Mouse (Mus musculus): ENCODE data around the gene Ran. TPM values are rescaled to one million over a fixed set of nuclear protein-coding genes. Genes with fewer than 3 reads are reported as not detected.
A peak's percentile ranks its signal among the peaks of the same experiment; 100 is the strongest.
"Not testable (repeated sequence)": the region's sequence is repeated elsewhere in the genome, so short reads cannot be mapped to it uniquely, and the experiment has no call there.

Gene Ran
- 321 and 323 TPM in 2 replicates for polyA plus RNA-seq (2015; fragmentation: Nextera tagmentation; extraction: Ambion mirVana)

DNA sequence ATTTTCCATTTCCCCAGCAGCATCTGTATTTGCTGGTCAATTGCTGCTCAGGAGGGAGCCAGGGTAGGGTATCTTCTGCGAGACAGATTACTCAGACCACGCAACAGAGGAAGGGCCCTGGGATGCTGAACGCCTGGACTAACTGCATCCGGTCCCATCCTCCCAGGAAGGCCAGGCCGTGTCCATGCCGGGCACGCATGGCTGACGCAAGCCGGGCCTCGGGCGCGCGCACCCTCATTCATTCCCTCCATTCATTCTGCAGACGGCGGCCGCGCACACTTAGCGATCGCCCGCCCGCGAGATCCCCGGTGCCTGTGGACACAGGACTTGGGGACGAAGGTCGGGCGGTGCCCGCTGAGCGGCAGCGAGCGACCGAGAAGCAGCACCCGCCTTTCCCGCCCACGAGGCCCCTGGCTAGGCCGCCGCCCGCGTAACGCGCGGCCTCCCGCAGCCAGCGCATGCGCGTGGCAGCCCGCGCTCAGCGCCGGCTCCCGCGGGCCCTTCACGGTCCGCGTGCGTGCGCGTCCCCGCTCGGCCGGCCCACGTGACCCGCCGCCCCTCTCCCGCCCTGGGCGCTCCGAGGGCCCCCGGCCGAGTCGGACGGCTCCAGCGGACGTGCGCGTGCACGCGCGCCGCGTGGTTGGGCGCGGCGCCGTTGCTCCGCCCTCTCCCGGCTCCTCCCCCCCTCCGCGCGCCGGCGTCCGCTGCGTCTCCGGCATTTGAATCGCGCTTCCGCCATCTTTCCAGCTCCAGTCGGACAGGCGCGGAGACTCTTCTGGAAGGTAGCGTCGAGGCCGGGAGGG lies at the start of gene Ran:
TSS of gene Ran (plus strand) at position 573 of the 803 bp plus-strand sequence.
- H3K4me1 ChIP-seq (replicated peaks) = peaks cover 16% of the 10 kb centered on the region
- no peaks in the 10 kb centered on the region for H3K9me3 ChIP-seq (replicated peaks)
- peak within 1 kb of the TSS; percentile 96 for H3K4me3 ChIP-seq
- ATAC-seq (replicated peaks; ENCODE audit: insufficient number of reproducible peaks, insufficient read depth, low FRiP score, low read depth) = peak; percentile 94
- WGBS = 1% methylated on average over 101 of the region's 102 CpGs
- peak within 1 kb of the TSS; percentile 97 for H3K9ac ChIP-seq
- H3K4me2 ChIP-seq = peak within 1 kb of the TSS; percentile 79
- H3K27me3 ChIP-seq = no peaks in the 10 kb centered on the region
- H3K27ac ChIP-seq = peak within 1 kb of the TSS; percentile 99
- H3K36me3 ChIP-seq = peaks cover 5% of the 10 kb centered on the region

GRCm38 (mm10) chr5:128970878-128971277 lies 49.0 kb upstream of the Ran start:
- Histone ChIP-seq H3K4me2 (peak overlapping the region; percentile 45; the same call in 1 of the 2 replicates), H3K9me3 (replicated peaks) (no peaks in the 10 kb centered on the region), H3K27me3 (no peaks in the 10 kb centered on the region), H3K27ac (no peak overlapping the region), H3K4me3 (no peak overlapping the region), H3K36me3 (no peaks in the 10 kb centered on the region), H3K4me1 (replicated peaks) (no peaks in the 10 kb centered on the region), H3K9ac (no peak overlapping the region; the same call in 1 of the 2 replicates)
- no peak for ATAC-seq (replicated peaks; ENCODE audit: insufficient number of reproducible peaks, insufficient read depth, low FRiP score, low read depth)
- 51% methylated on average over 10 of the region's 10 CpGs for WGBS

DNA sequence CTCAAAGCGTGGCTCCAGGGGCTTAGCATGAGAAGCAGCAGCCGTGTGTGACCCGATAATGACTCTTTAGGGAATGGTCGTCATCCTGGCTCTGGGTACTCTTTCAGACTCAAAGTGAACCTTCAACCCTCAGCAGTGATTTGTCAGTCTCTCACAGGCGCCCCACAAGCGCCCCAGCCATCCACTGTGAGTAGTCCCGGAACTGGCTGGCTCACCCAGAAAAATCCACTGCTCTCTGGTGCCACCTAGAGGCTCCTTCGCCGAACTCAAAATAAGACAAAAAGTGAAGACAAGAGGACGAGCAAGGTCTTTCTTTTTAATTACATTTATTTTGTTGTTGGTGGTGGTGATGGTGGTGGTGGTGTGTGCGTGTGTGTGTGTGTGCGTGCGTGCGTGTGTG lies 48.6 kb upstream of the Ran start:
- 15% methylated on average over 14 of the region's 14 CpGs for WGBS
- Histone ChIP-seq H3K27me3 (no peaks in the 10 kb centered on the region), H3K27ac (no peak overlapping the region), H3K4me2 (peak overlapping the region; percentile 45; the same call in 1 of the 2 replicates), H3K36me3 (no peaks in the 10 kb centered on the region), H3K4me1 (replicated peaks) (no peaks in the 10 kb centered on the region), H3K4me3 (no peak overlapping the region), H3K9ac (no peak overlapping the region; the same call in 1 of the 2 replicates), H3K9me3 (replicated peaks) (no peaks in the 10 kb centered on the region)
- ATAC-seq (replicated peaks; ENCODE audit: insufficient number of reproducible peaks, insufficient read depth, low FRiP score, low read depth) = no peak

- H3K4me3 ChIP-seq = no peak overlapping the region
- no peaks in the 10 kb centered on the region for H3K4me1 ChIP-seq (replicated peaks)
- no peak overlapping the region for H3K27ac ChIP-seq
- no peak overlapping the region for H3K4me2 ChIP-seq
- no peaks in the 10 kb centered on the region for H3K27me3 ChIP-seq
- no peaks in the 10 kb centered on the region for H3K9me3 ChIP-seq (replicated peaks)
- no peak for ATAC-seq (replicated peaks; ENCODE audit: insufficient number of reproducible peaks, insufficient read depth, low FRiP score, low read depth)
- 31% methylated on average over 4 of the region's 4 CpGs for WGBS
- no peaks in the 10 kb centered on the region for H3K36me3 ChIP-seq
- H3K9ac ChIP-seq = no peak overlapping the region
Observed at GRCm38 (mm10) chr5:128976266-128976665, 43.6 kb upstream of the Ran start.

GRCm38 (mm10) chr5:128977466-128977865 lies 42.4 kb upstream of the Ran start:
- not testable (repeated sequence) for ATAC-seq (replicated peaks; ENCODE audit: insufficient number of reproducible peaks, insufficient read depth, low FRiP score, low read depth); H3K27me3 ChIP-seq; H3K4me2 ChIP-seq; H3K9me3 ChIP-seq (replicated peaks); H3K4me3 ChIP-seq; H3K27ac ChIP-seq; H3K4me1 ChIP-seq (replicated peaks); H3K9ac ChIP-seq; H3K36me3 ChIP-seq
- 65% methylated on average over 1 of the region's 1 CpGs for WGBS

DNA sequence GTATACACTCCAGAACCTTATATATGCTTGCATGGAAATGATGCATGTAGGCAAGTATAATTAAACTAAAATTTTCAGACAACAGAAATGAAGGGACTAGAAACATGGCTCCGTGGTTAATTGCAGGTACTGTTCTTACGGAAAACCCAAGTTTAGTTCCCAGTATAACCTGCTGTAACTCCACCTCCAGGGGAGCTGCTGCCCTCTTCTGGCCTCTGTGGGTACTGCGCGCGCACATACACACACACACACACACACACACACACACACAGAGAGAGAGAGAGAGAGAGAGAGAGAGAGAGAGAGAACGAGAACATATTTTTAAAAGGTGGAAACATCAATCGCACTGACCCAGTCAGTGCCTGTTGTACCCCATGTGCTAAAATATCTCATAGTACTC lies 40.9 kb upstream of the Ran start:
- Histone ChIP-seq H3K36me3 (no peaks in the 10 kb centered on the region), H3K27me3 (no peaks in the 10 kb centered on the region), H3K9me3 (replicated peaks) (no peaks in the 10 kb centered on the region), H3K4me1 (replicated peaks) (no peaks in the 10 kb centered on the region), H3K4me2 (no peak overlapping the region), H3K27ac (no peak overlapping the region), H3K9ac (no peak overlapping the region), H3K4me3 (no peak overlapping the region)
- ATAC-seq (replicated peaks; ENCODE audit: insufficient number of reproducible peaks, insufficient read depth, low FRiP score, low read depth) = no peak
- WGBS = 96% methylated on average over 7 of the region's 7 CpGs

DNA sequence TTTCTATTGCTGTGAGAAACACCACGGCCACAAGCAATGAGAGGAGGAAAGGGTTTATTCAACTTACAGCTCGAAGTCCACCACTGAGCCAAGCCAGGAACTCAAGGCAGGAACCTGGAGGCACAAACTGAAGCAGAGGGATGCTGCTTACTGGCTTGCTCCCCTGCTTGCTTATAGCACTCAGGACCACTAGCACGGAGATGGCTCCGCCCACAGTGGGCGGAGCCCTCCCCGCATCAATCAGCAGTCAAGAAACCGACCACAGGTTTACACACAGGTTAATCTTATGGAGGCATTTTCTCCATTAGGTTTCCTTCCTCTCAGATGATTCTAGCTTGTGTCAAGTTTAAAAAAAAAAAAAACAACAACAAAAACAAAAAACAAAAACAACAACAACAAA lies 39.0 kb upstream of the Ran start:
- H3K4me1 ChIP-seq (replicated peaks) = no peaks in the 10 kb centered on the region
- peaks cover 10% of the 10 kb centered on the region for H3K36me3 ChIP-seq
- H3K4me2 ChIP-seq = no peak overlapping the region
- H3K9ac ChIP-seq = no peak overlapping the region
- H3K4me3 ChIP-seq = no peak overlapping the region
- H3K27ac ChIP-seq = no peak overlapping the region
- WGBS = 61% methylated on average over 7 of the region's 7 CpGs
- no peaks in the 10 kb centered on the region for H3K9me3 ChIP-seq (replicated peaks)
- no peak for ATAC-seq (replicated peaks; ENCODE audit: insufficient number of reproducible peaks, insufficient read depth, low FRiP score, low read depth)
- no peaks in the 10 kb centered on the region for H3K27me3 ChIP-seq

DNA sequence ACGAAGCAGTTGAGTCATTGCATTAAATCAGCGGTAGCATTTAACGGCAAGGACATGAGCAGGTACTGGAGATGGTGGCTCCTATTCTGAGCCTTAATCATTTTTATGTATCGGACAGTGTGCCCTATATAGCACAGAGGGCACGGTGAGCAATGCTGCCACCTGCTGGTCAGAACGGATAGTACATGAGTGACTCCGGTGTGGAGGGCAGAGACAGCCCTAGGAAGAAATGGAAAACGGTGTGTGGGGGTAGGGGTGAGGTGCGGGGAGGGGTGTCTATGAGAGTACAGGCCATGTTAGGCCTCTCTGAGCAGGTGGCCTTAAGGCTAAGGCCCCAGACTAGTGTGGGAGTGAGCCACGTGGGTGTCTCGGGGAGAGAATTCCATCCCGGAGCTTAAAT lies 38.3 kb upstream of the Ran start:
- H3K4me2 ChIP-seq = no peak overlapping the region
- H3K36me3 ChIP-seq = peaks cover 18% of the 10 kb centered on the region
- ATAC-seq (replicated peaks; ENCODE audit: insufficient number of reproducible peaks, insufficient read depth, low FRiP score, low read depth) = 0 out of 2 replicates have a peak, but pooled peaks have one; percentile 35
- H3K9ac ChIP-seq = no peak overlapping the region
- no peak overlapping the region for H3K4me3 ChIP-seq
- H3K9me3 ChIP-seq (replicated peaks) = no peaks in the 10 kb centered on the region
- H3K27me3 ChIP-seq = no peaks in the 10 kb centered on the region
- no peaks in the 10 kb centered on the region for H3K4me1 ChIP-seq (replicated peaks)
- WGBS = 23% methylated on average over 12 of the region's 12 CpGs
- no peak overlapping the region for H3K27ac ChIP-seq

- 88% methylated on average over 6 of the region's 6 CpGs for WGBS
- H3K9ac ChIP-seq = no peak overlapping the region
- H3K9me3 ChIP-seq (replicated peaks) = no peaks in the 10 kb centered on the region
- ATAC-seq (replicated peaks; ENCODE audit: insufficient number of reproducible peaks, insufficient read depth, low FRiP score, low read depth) = no peak
- no peak overlapping the region for H3K4me3 ChIP-seq
- H3K36me3 ChIP-seq = peaks cover 20% of the 10 kb centered on the region
- H3K27me3 ChIP-seq = no peaks in the 10 kb centered on the region
- H3K27ac ChIP-seq = no peak overlapping the region
- H3K4me1 ChIP-seq (replicated peaks) = no peaks in the 10 kb centered on the region
- no peak overlapping the region for H3K4me2 ChIP-seq
Observed at GRCm38 (mm10) chr5:128984536-128984935, 35.3 kb upstream of the Ran start.

- Histone ChIP-seq H3K4me3 (no peak overlapping the region), H3K9me3 (replicated peaks) (no peaks in the 10 kb centered on the region), H3K4me1 (replicated peaks) (no peaks in the 10 kb centered on the region), H3K27me3 (no peaks in the 10 kb centered on the region), H3K36me3 (peaks cover 23% of the 10 kb centered on the region), H3K27ac (no peak overlapping the region), H3K9ac (no peak overlapping the region), H3K4me2 (no peak overlapping the region)
- no peak for ATAC-seq (replicated peaks; ENCODE audit: insufficient number of reproducible peaks, insufficient read depth, low FRiP score, low read depth)
- 90% methylated on average over 13 of the region's 13 CpGs for WGBS
Observed at GRCm38 (mm10) chr5:128985946-128986345, 33.9 kb upstream of the Ran start.

GRCm38 (mm10) chr5:128987141-128987954 lies 32.5 kb upstream of the Ran start:
- no peak for ATAC-seq (replicated peaks; ENCODE audit: insufficient number of reproducible peaks, insufficient read depth, low FRiP score, low read depth)
- Histone ChIP-seq H3K9ac (no peak overlapping the region), H3K27me3 (no peaks in the 10 kb centered on the region), H3K36me3 (peaks cover 36% of the 10 kb centered on the region), H3K4me3 (no peak overlapping the region), H3K27ac (no peak overlapping the region), H3K9me3 (replicated peaks) (no peaks in the 10 kb centered on the region), H3K4me2 (no peak overlapping the region), H3K4me1 (replicated peaks) (no peaks in the 10 kb centered on the region)
- 85% methylated on average over 19 of the region's 19 CpGs for WGBS
